Mouse (Mus musculus): ENCODE data around the gene Sys1. TPM values are rescaled to one million over a fixed set of nuclear protein-coding genes. Genes with fewer than 3 reads are reported as not detected.

The Sys1 gene
- total and polyA plus RNA-seq, 3 experiments: 85.8 to 94.3 TPM; not detected in 1

- peaks cover 9 to 14% of the 10 kb centered on the region in 2 experiments for H3K27me3 ChIP-seq (ENCODE audit: control insufficient read depth in 1 of 2, insufficient read depth in 2 of 2, low read length in 2 of 2)
- H3K27ac ChIP-seq (ENCODE audit: control insufficient read depth, low read depth, low read length): no peak overlapping the region
- no peaks in the 10 kb centered on the region for H3K4me1 ChIP-seq (ENCODE audit: control insufficient read depth in 1 of 2, insufficient read depth in 2 of 2, low read length in 2 of 2)
- no peaks in the 10 kb centered on the region for H3K79me2 ChIP-seq (ENCODE audit: control insufficient read depth, insufficient read depth, low read length, poor library complexity)
- DNase-seq (ENCODE audit: low read depth, low spot score): no peak
- no peaks in the 10 kb centered on the region for H3K36me3 ChIP-seq (ENCODE audit: control insufficient read depth in 1 of 2, insufficient read depth in 2 of 2, low read length in 2 of 2)
- H3K4me3 ChIP-seq (ENCODE audit: control insufficient read depth in 1 of 2, insufficient read depth in 1 of 2, low read depth in 2 of 2, low read length in 2 of 2): no peak overlapping the region
- no peak overlapping the region for H3K9ac ChIP-seq (ENCODE audit: control insufficient read depth, low read depth, low read length, poor library complexity, severe bottlenecking)
- no peaks in the 10 kb centered on the region for H3K9me3 ChIP-seq (replicated peaks; ENCODE audit: insufficient read depth, low read length)
- no peak for TF ChIP-seq ZKSCAN1 (IDR thresholded peaks at IDR 0.05; ENCODE audit: low read depth, low read length)
- TF ChIP-seq MEF2A (IDR thresholded peaks at IDR 0.05; ENCODE audit: extremely low read depth, insufficient replicate concordance, low read depth, low read length, poor library complexity, severe bottlenecking): no peak
- no peak for TF ChIP-seq KAT2A (conservative IDR thresholded peaks at IDR 0.05; ENCODE audit: low read depth, low read length)
- TF ChIP-seq MAZ (IDR thresholded peaks at IDR 0.05; ENCODE audit: low read depth, low read length): no peak
- no peak for TF ChIP-seq MYB (IDR thresholded peaks at IDR 0.05; ENCODE audit: low read depth, low read length)
Observed at GRCm38 (mm10) chr2:164432541-164433191, 24.1 kb upstream of the Sys1 start.

- TF ChIP-seq ELF1 (IDR thresholded peaks at IDR 0.05; ENCODE audit: low read depth, low read length) (no peak), CTCF (IDR thresholded peaks at IDR 0.05 in 2 of 3, conservative IDR thresholded peaks at IDR 0.05 in 1 of 3; ENCODE audit: control insufficient read depth in 1 of 3, insufficient read depth in 1 of 3, low read depth in 2 of 3, low read length in 3 of 3, poor library complexity in 1 of 3, severe bottlenecking in 1 of 3) (no peak), RCOR1 (IDR thresholded peaks at IDR 0.05; ENCODE audit: low read depth, low read length) (no peak), HCFC1 (IDR thresholded peaks at IDR 0.05; ENCODE audit: low read depth, low read length) (no peak), MAZ (IDR thresholded peaks at IDR 0.05; ENCODE audit: low read depth, low read length) (no peak), JUND (IDR thresholded peaks at IDR 0.05; ENCODE audit: low read depth, low read length) (no peak), NRF1 (IDR thresholded peaks at IDR 0.05; ENCODE audit: insufficient read depth, low read depth, low read length, poor library complexity, severe bottlenecking) (no peak), UBTF (IDR thresholded peaks at IDR 0.05; ENCODE audit: borderline replicate concordance, insufficient read depth, low read depth, low read length) (no peak), NELFE (IDR thresholded peaks at IDR 0.05; ENCODE audit: low read depth, low read length) (no peak), SMC3 (IDR thresholded peaks at IDR 0.05; ENCODE audit: low read depth, low read length) (no peak), TCF12 (IDR thresholded peaks at IDR 0.05; ENCODE audit: low read depth, low read length) (no peak), SIN3A (IDR thresholded peaks at IDR 0.05; ENCODE audit: low read length) (no peak), GATA1 (IDR thresholded peaks at IDR 0.05; ENCODE audit: low read depth, low read length) (no peak)
- Histone ChIP-seq H3K4me3 (ENCODE audit: control insufficient read depth in 1 of 2, insufficient read depth in 1 of 2, low read depth in 2 of 2, low read length in 2 of 2) (no peak overlapping the region), H3K36me3 (ENCODE audit: control insufficient read depth in 1 of 2, insufficient read depth in 2 of 2, low read length in 2 of 2) (no peaks in the 10 kb centered on the region), H3K27me3 (ENCODE audit: control insufficient read depth in 1 of 2, insufficient read depth in 2 of 2, low read length in 2 of 2) (peaks cover 9 to 16% of the 10 kb centered on the region in 2 experiments), H3K9ac (ENCODE audit: control insufficient read depth, low read depth, low read length, poor library complexity, severe bottlenecking) (no peak overlapping the region), H3K4me1 (ENCODE audit: control insufficient read depth in 1 of 2, insufficient read depth in 2 of 2, low read length in 2 of 2) (no peaks in the 10 kb centered on the region), H3K27ac (ENCODE audit: control insufficient read depth, low read depth, low read length) (no peak overlapping the region), H3K9me3 (replicated peaks; ENCODE audit: insufficient read depth, low read length) (no peaks in the 10 kb centered on the region), H3K79me2 (ENCODE audit: control insufficient read depth, insufficient read depth, low read length, poor library complexity) (no peaks in the 10 kb centered on the region)
- DNase-seq (ENCODE audit: low read depth, low spot score): no peak
Observed at GRCm38 (mm10) chr2:164433278-164433895, 23.4 kb upstream of the Sys1 start.
